Mouse (Mus musculus) urinary bladder, postnatal 14 days (tissue): Measurements from ENCODE around the gene Ripk3.

Experiments
- DNase-seq: peaks from one replicate; pipeline ENCODE4 v3.0.0; 2021; ENCODE audit warnings: low spot score

Gene Ripk3

GRCm38 (mm10) chr14:55795380-55796163 lies 6.9 kb upstream of the Ripk3 start:
- no peak for DNase-seq

- no peak for DNase-seq
Observed at GRCm38 (mm10) chr14:55793946-55794345, 5.3 kb upstream of the Ripk3 start.

- no peak for DNase-seq
Observed at GRCm38 (mm10) chr14:55793461-55793860, 4.8 kb upstream of the Ripk3 start.

GRCm38 (mm10) chr14:55787731-55788130 lies 934 bp downstream of the Ripk3 start:
- DNase-seq: no peak

- no peak for DNase-seq
Observed at GRCm38 (mm10) chr14:55785195-55785594, 3.5 kb downstream of the Ripk3 start.

GRCm38 (mm10) chr14:55783958-55784235 lies 4.8 kb downstream of the Ripk3 start, which contains the start of gene Adcy4:
Gene Adcy4 (minus strand): TSS chr14:55784095.
- DNase-seq: no peak

GRCm38 (mm10) chr14:55783171-55783957 lies 5.3 kb downstream of the Ripk3 start:
- no peak for DNase-seq

- no peak for DNase-seq
Observed at GRCm38 (mm10) chr14:55782361-55782960, 6.2 kb downstream of the Ripk3 start.

GRCm38 (mm10) chr14:55781310-55781709 lies 7.4 kb downstream of the Ripk3 start:
- peak; percentile 63 for DNase-seq

- peak; percentile 2 for DNase-seq
Observed at GRCm38 (mm10) chr14:55780736-55781135, 7.9 kb downstream of the Ripk3 start.

- DNase-seq: peak; percentile 2
Observed at GRCm38 (mm10) chr14:55779656-55780055, 9.0 kb downstream of the Ripk3 start.

GRCm38 (mm10) chr14:55778686-55779085 lies 10.0 kb downstream of the Ripk3 start:
- no peak for DNase-seq

- DNase-seq: no peak
Observed at GRCm38 (mm10) chr14:55777806-55778205, 10.9 kb downstream of the Ripk3 start.

GRCm38 (mm10) chr14:55777176-55777575 lies 11.5 kb downstream of the Ripk3 start:
- no peak for DNase-seq

GRCm38 (mm10) chr14:55776711-55777110 lies 12.0 kb downstream of the Ripk3 start:
- no peak for DNase-seq

GRCm38 (mm10) chr14:55769087-55769703 lies 19.5 kb downstream of the Ripk3 start:
- no peak for DNase-seq

GRCm38 (mm10) chr14:55768555-55768954 lies 20.1 kb downstream of the Ripk3 start:
- no peak for DNase-seq

- peak; percentile 74 for DNase-seq
Observed at GRCm38 (mm10) chr14:55767519-55768414, 20.9 kb downstream of the Ripk3 start.

- DNase-seq: no peak
Observed at GRCm38 (mm10) chr14:55765696-55766095, 23.0 kb downstream of the Ripk3 start, which contains the start of gene Ltb4r1. Gene Ltb4r1 (plus strand): TSS chr14:55765962.

- DNase-seq: no peak
Observed at GRCm38 (mm10) chr14:55763166-55763565, 25.5 kb downstream of the Ripk3 start.
